Mouse (Mus musculus): Measurements from ENCODE around the gene Slc29a1.

Gene Slc29a1

GRCm38 (mm10) chr17:45551816-45552451 lies 47.5 kb downstream of the Slc29a1 start:
- DNase-seq (ENCODE audit: low read depth, low spot score): no peak

- no peak for DNase-seq (ENCODE audit: low read depth, low spot score)
These were observed 48.1 kb downstream of the Slc29a1 start for GRCm38 (mm10) chr17:45551249-45551796.

DNA sequence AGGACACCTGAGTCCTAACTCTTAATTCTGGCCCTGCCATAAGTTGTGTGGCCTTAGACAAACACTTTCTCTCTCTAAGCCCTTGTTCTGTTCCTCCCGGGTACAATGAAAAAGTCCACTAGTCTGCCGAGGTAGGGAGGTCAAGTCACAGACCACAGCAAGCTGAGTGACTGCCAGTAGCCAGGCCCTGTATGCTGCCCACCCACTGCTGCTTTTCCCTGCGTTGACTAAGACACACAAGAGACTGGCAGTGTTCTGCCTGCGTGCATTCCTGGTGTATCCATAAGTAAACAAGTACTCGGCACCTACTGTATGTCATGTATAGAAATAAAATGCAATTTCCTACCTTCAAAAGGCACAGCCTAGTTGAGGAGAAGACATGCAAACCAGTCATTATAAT lies 49.2 kb downstream of the Slc29a1 start:
- no peak for DNase-seq (ENCODE audit: low read depth, low spot score)

GRCm38 (mm10) chr17:45549617-45550181 lies 49.7 kb downstream of the Slc29a1 start, which contains the start of gene Tmem151b:
TSS of gene Tmem151b (minus strand) at chr17:45549677.
- no peak for DNase-seq (ENCODE audit: low read depth, low spot score)

DNA sequence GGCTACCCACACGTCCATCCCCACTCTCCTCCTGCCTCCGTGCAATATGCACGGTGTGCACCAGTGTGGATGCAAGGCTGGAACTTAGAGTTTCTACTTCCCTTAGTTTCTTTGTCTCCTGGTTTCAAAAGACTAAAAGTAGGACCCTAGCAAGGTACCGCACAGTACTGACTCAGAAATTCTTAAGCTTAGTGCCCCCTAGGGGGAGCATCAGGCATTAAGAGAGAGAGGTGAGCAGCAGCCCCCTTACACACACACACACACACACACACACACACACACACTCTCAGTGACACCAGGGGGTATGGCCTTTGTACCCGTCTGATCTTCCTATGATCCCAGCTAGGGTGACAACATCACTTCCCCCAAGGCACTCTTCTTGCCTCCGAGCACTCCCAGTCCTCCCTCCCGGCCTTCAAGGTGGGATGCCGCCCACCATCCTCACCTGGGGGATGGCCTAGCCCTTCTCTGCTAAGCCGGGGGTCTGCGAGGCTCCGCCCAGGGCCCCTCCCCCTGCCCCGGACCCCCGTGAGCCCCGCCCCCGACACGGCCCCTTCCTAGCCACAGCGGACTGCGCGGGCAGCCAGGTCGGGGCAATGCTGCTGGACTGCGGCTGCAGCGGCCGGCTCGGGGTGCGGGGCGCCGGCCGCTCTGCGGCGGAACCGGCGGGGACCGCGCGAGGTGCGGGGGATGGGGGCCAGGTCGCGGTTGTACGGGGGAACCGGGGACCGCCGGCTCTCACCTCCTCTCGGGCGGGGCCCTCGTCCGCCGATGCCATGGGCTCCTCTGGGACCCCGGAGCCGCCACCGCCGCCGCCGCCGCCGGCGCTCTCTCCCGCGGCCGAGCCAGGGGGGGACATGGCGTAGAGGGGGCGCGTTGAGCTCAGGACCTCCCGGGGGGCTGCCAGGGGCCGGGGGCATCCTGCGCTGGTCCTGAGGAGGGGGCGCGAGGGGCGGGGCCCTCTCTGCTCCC lies 50.6 kb downstream of the Slc29a1 start:
- no peak for DNase-seq (ENCODE audit: low read depth, low spot score)

- no peak for DNase-seq (ENCODE audit: low read depth, low spot score)
These were observed 51.8 kb downstream of the Slc29a1 start for GRCm38 (mm10) chr17:45547461-45548190.

DNA sequence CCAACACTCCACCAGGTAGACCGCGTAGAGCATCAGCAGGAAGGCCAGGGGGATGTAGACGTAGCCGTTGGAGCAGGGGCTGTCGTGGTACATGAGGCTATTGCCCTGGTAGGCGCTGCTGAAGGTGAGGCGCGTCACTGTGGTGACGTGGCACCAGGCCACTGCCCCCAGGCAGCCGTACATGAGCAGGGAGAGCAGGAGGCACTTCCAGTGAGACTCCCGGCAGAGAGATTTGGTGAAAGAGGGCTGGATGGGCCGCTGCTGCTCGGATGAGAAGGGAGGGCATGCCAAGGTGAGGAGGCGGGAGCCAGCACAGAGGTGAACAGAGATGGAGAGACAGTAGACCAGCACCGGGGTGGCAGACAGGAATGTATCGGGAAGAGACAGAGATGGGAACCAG lies 52.5 kb downstream of the Slc29a1 start:
- no peak for DNase-seq (ENCODE audit: low read depth, low spot score)

DNA sequence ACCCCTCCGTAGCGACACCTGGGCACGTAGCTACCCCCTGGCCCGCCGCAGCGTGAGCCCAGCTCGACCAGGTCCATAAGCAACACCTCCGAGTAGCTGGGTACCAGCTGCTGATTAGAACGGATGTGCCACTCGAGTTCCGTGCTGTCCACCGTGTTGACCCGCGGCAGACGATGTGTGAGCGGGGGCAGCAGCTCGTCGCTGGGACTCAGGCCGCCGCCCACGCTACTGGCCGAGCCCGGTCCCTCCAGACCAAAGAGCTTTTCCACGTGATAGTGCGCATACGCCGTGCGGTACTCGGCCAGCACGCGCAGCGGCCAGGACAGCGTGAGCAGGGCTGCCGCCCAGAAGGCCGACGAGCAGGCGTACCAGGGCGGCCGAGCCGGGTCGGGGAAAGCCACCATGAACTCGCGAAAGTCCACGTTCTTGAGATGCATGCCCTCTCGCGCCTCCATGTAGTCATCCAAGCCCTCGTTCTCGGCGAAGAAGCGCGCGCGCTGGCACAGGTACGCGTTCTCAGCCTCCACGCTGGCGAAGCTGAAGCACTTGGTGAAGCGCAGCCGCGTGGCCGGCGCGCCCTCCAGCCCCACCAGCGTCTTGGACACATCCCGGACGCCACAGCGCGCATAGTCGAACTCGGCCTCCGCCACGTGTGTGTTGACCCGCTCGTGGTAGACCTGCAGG lies 54.0 kb downstream of the Slc29a1 start:
- DNase-seq (ENCODE audit: low read depth, low spot score): no peak

DNA sequence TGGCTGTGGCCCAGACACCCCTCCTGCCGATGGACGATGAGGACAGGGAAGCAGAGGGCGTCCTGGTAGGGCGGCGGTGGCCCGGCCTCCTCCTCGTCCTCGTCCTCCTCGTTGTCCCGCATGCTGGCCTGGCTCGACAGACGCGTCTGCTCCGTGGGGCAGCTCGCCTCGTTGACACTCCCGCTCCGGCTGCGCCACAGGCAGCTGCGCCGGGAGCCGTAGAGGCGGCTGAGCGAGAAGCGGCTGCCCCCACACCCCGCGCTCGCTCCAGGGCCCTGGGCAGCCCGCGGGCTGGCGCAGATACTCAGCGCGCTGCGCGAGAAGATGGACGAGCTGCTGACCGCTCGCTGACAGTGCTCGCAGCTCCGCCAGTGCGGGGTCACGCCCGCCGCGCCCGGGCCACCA lies 54.5 kb downstream of the Slc29a1 start:
- no peak for DNase-seq (ENCODE audit: low read depth, low spot score)

DNA sequence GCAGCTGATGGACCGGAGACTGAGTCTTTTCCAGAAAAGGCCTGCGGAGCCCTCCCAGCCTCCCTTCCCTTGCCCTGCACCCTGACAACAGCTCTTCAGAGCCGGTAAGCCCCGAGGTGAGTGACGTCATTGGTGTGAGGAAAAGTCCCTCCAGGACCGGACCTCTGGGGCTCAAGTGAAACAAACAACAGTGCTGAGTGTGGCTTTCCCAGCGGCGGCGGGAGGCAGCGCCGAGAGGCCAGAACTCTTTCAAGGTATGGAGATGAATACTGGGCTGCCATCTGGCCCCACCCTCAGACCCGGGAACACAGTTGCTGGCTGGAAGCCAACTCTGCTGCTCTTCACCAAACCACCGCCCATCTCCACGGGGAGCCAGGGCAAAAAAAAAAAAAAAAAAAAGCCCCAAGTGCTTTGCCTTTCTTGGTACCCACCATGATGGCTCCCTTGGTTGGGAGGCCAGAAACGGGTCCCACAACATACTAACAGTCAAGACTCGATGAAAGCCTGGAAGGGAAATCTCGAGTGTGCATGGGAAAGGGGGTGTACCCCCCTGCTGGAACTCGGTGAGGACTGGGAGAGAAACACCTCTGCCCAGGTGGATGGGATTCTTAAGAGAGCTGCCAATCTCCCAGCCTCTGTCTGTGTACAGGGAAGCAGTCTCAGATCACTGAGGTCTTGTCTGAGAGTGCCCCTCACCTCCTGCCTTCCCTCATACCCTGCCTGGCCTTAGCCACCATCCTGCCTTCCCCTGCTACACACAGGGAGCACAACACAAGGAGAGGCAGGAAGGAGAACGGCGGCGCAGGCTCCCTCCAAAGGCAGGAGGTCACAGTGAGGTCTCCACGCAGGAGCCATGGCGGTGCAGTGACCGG lies 55.2 kb downstream of the Slc29a1 start:
- no peak for DNase-seq (ENCODE audit: low read depth, low spot score)

- DNase-seq (ENCODE audit: low read depth, low spot score): no peak
These were observed 56.3 kb downstream of the Slc29a1 start for GRCm38 (mm10) chr17:45543115-45543514.

DNA sequence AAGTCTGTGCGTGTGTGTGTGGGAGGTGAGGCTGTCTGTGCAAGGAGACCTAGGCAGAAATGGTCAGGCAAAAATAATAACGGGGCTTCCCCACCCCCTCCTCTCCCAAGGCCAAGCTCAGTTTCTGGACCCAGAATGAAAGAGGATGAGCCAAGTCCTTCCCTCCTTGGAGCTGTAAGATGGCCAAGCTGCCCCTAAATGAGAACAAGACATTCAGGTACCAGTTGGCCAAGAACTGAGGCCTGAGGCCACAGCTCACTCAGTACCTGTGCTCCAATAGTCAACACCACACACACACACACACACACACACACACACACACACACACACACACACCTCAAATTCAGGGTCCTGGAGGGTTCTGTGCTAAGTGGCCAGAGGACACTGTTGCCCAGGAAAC lies 56.7 kb downstream of the Slc29a1 start:
- no peak for DNase-seq (ENCODE audit: low read depth, low spot score)

GRCm38 (mm10) chr17:45542129-45542528 lies 57.3 kb downstream of the Slc29a1 start:
- no peak for DNase-seq (ENCODE audit: low read depth, low spot score)

DNA sequence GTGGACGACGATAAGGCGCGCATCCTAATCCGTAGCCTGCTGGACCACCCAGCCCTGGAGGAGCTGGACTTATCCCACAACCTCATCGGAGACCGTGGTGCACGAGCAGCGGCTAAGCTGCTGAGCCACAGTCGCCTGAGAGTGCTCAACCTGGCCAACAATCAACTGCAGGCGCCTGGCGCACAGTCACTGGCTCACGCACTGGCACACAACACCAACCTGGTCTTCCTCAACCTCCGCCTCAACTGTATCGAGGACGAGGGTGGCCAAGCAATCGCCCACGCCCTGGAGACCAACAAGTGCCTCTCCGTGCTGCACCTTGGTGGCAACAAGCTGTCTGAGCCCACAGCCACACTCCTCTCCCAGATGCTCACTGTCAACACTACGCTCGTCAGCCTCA lies 59.7 kb downstream of the Slc29a1 start:
- DNase-seq (ENCODE audit: low read depth, low spot score): no peak

DNA sequence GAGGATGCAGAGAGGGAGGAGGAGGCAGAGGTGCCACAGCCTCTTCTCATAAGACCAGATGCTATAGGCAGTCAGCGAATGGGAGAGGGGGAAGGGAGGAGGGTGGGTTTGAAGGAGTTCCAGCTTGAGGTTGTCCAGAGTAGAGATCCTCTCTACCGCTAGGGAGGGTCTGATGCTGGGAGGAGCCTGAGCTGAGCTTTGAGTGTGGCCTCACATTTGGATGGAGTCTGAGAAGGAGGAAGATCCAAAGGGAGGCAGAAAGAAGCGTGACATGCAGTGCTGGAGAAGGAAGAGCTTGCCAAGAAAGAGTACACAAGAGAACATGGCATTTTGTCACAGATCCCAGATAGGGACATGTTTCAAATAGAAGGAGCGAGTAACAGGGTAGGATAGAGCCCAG lies 61.0 kb downstream of the Slc29a1 start:
- DNase-seq (ENCODE audit: low read depth, low spot score): no peak

DNA sequence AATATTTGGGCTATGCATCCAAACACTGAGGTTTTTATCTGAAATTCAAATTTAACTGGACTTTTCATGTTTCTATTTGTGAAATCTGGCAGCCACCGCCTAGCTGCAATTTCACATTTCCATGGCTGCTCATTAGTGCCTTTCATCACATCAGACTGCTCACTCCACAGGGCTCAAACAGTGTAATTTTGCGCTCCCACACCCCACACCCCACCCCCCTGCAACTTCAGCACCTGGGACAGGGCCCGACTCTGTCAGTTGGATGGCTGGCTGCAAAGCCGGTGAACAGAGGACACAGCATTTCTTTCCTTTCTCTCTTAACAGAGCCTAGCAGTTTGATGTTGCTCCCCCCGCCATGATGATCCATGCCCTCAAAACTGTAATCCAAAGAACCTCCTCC lies 63.1 kb downstream of the Slc29a1 start:
- no peak for DNase-seq (ENCODE audit: low read depth, low spot score)
